Mouse (Mus musculus) ES-Bruce4 (cell line): ENCODE measurements around the gene Car10. TPM values are rescaled to one million over a fixed set of nuclear protein-coding genes. Genes with fewer than 3 reads are reported as not detected.

Experiments
- H3K27ac ChIP-seq: 2 replicates; pipeline ENCODE4 v1.5.1; 2012; ENCODE audit warnings: low read length, inconsistent platforms; ENCODE audit not compliant: insufficient read depth
- H3K27me3 ChIP-seq: 2 replicates; pipeline ENCODE4 v1.6.1; 2012; ENCODE audit warnings: mild to moderate bottlenecking, low read length, inconsistent platforms; ENCODE audit not compliant: control insufficient read depth, poor library complexity, insufficient read depth, severe bottlenecking
- H3K36me3 ChIP-seq: 2 replicates; pipeline ENCODE4 v1.6.1; 2012; ENCODE audit warnings: inconsistent platforms, mild to moderate bottlenecking, low read length, moderate library complexity; ENCODE audit not compliant: control insufficient read depth, poor library complexity, insufficient read depth, severe bottlenecking
- H3K4me1 ChIP-seq: one replicate; pipeline ENCODE4 v1.8.1; 2011; ENCODE audit warnings: low read length; ENCODE audit not compliant: control insufficient read depth, insufficient read depth
- H3K4me3 ChIP-seq: 2 replicates; pipeline ENCODE4 v1.5.1; 2011; ENCODE audit warnings: low read depth, mild to moderate bottlenecking, low read length
- H3K9ac ChIP-seq: 2 replicates; pipeline ENCODE4 v1.6.1; 2012; ENCODE audit warnings: low read depth, mild to moderate bottlenecking, inconsistent platforms; ENCODE audit not compliant: poor library complexity, severe bottlenecking
- H3K9me3 ChIP-seq: replicated peaks from 2 replicates; pipeline ENCODE4 v1.6.1; 2012; ENCODE audit warnings: mild to moderate bottlenecking, low read length, inconsistent platforms; ENCODE audit not compliant: control insufficient read depth, poor library complexity, insufficient read depth, severe bottlenecking
- CTCF ChIP-seq: IDR thresholded peaks from one replicate; pipeline ENCODE4 v1.8.1; 2011; ENCODE audit warnings: low read depth, low read length
- EP300 ChIP-seq: IDR thresholded peaks from 2 replicates; pipeline ENCODE4 v1.6.1; 2011; ENCODE audit warnings: low read depth, low read length; ENCODE audit not compliant: insufficient read depth
- POLR2A ChIP-seq: IDR thresholded peaks from one replicate; pipeline ENCODE4 v1.8.1; 2011; ENCODE audit warnings: low read length; ENCODE audit not compliant: insufficient read depth
- polyA plus RNA-seq: library from polyadenylated mRNA; stranded (reverse); fragments of >200 nt; gene quantifications from 2 replicates; pipeline ENCODE4 v1.2.4, GENCODE M21; 2011; ENCODE audit warnings: low read depth; ENCODE audit not compliant: missing spikeins, insufficient read depth, insufficient read length

The Car10 gene
- polyA plus RNA-seq, 1 experiment, result not detected

DNA sequence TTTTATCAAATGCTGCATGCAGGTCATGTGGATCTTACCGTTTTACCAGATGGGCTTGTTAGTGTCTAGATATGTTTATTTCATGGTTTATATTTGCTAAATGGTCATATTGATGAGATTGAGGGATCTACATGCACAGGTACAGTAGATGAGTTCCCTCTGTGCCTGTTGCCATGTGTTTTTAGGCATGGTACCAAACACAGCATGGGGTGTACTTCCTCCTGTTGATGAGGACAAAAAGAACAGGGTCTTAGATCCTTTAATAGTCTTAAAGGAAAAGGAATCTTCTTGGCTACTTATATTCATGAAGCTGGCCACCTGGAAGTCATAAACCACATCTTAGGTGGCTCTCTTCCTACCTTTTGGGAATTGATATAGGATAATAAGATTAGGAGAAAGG, 43.9 kb downstream of the Car10 start:
- Histone ChIP-seq H3K36me3 (no peaks in the 10 kb centered on the region), H3K4me1 (no peaks in the 10 kb centered on the region), H3K9me3 (no peaks in the 10 kb centered on the region), H3K4me3 (no peak overlapping the region), H3K27ac (no peak overlapping the region), H3K27me3 (no peaks in the 10 kb centered on the region; the same call in 1 of the 2 replicates), H3K9ac (no peak overlapping the region)
- TF ChIP-seq CTCF (no peak), POLR2A (no peak), EP300 (no peak)

DNA sequence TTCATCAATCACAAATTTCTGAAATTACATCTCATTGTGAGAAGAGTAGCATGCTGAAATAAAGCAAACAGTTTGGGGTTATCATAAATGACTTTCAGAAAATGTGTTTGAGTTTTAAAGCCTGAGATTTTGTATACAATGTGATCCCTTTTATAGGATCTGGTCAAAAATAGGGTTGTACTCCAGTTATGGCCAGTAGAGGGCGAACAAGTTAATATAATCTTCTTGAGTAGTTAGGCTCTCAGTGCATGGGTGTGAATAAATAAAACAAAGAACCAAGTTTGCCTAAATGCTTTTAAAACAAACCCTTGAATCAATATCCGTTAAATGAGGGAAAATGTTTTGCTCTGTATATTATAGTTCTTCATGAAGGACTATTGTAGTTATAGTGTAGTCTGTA, 46.7 kb downstream of the Car10 start:
- H3K27me3 ChIP-seq, result no peaks in the 10 kb centered on the region; the same call in 1 of the 2 replicates
- H3K4me1 ChIP-seq, result no peaks in the 10 kb centered on the region
- H3K9me3 ChIP-seq, result no peaks in the 10 kb centered on the region
- TF ChIP-seq CTCF (no peak), POLR2A (no peak), EP300 (no peak)
- no peak overlapping the region for H3K4me3 ChIP-seq
- H3K27ac ChIP-seq, result no peak overlapping the region
- H3K36me3 ChIP-seq, result no peaks in the 10 kb centered on the region
- no peak overlapping the region for H3K9ac ChIP-seq

DNA sequence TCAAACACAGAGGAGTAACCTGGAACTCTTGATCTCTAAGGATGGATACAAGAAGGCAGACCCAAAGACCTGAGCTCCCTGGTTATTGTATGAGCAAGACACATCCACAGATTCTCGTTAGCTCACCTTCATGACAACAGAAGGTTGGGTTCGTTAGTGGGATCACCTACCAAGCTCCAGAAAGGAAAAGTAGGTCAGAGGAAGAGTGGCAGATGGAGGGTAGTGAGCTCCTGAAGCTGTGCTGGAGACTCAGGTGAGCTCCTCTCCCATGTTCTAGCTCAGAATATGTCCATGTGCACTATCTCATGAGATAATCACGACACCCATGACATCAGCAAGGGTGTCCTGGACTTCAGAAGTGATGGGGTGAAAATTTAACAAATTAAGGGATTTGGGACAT, 57.1 kb downstream of the Car10 start:
- Histone ChIP-seq H3K4me1 (no peaks in the 10 kb centered on the region), H3K9me3 (no peaks in the 10 kb centered on the region), H3K27me3 (no peaks in the 10 kb centered on the region), H3K27ac (no peak overlapping the region), H3K36me3 (no peaks in the 10 kb centered on the region), H3K4me3 (no peak overlapping the region), H3K9ac (no peak overlapping the region)
- TF ChIP-seq EP300, result no peak
- no peak for TF ChIP-seq CTCF
- TF ChIP-seq POLR2A, result no peak

DNA sequence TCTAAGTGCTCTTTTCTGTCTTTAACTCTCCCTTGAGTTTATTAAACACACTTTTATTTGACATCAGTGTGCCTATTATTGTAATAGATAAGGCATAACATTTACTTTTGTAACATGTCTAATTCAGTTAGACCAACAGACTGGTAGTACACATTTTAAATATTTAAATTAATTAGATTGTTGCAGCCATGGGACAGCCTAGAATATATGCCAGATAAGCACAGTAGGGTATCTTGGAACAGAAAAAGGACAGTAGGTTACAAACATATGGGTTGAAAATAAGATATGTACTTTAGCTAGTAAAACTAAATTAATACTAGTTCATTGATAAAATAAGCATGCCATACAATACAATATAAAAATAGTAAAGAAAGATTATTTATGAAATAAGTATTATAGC, 74.6 kb downstream of the Car10 start:
- TF ChIP-seq POLR2A, result no peak
- TF ChIP-seq EP300, result no peak
- no peak for TF ChIP-seq CTCF
- no peaks in the 10 kb centered on the region for H3K9me3 ChIP-seq
- H3K27me3 ChIP-seq, result peaks cover 1% of the 10 kb centered on the region; the same call in 1 of the 2 replicates
- H3K27ac ChIP-seq, result no peak overlapping the region
- H3K9ac ChIP-seq, result no peak overlapping the region
- no peaks in the 10 kb centered on the region for H3K4me1 ChIP-seq
- H3K4me3 ChIP-seq, result no peak overlapping the region
- no peaks in the 10 kb centered on the region for H3K36me3 ChIP-seq

DNA sequence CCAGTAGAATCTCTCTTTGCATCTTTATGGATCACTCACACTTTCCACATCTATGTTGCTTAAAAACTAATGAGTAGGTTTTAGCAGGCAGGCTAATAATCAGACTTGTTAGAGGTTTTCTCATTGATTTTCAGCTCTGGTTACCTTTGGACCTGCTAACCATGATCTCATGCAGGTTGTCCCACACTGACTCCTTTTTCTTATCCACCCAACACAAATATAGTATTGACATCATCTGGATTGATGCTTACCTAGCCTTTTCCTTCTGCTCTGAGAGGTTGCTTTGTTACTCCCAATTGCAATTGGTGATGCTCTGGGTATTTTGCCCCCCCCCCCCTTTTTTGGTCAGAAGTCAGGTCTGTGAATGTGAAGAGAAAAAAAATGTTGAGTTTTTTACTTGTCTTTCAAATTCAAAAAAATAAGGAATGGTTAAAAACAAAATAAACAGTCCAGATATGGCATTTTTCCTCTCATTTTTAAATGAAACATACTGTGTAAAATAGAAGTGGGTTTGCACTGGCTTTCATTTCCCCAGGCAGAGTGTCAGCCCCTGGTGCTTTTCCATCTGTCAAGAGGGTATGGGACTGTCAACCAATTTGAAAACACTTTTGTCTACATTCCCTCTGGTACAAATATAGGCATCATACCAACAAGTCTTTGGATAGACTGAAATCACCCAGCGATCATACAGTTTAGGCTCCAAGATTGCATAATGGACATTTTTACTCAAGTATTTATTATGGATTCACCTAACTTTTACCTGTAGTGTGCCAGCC, 75.9 kb downstream of the Car10 start:
- no peaks in the 10 kb centered on the region for H3K36me3 ChIP-seq
- H3K27ac ChIP-seq, result no peak overlapping the region
- no peak overlapping the region for H3K4me3 ChIP-seq
- no peaks in the 10 kb centered on the region for H3K4me1 ChIP-seq
- no peak overlapping the region for H3K9ac ChIP-seq
- H3K9me3 ChIP-seq, result no peaks in the 10 kb centered on the region
- no peak for TF ChIP-seq EP300
- no peak for TF ChIP-seq CTCF
- no peak for TF ChIP-seq POLR2A
- peaks cover 1% of the 10 kb centered on the region; the same call in 1 of the 2 replicates for H3K27me3 ChIP-seq

DNA sequence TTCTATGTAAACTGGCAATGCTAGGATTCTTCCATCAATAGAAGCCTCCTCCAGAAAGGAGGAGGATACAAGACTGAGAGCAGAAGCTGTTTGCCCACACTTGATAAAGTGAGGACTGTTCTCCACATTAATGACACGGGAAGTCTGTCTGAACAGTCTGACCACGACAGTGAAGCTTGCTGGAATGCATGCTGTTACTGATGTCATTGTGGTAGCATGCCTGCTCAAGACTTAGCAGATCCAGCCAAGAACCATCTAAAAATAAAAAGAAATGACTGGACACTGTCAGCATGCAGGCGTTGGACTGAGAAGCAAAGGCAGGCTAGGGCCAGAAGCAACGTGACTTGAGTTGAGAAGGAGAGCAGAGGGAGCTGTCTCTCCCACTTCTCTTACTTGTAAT, 87.6 kb downstream of the Car10 start:
- Histone ChIP-seq H3K4me1 (no peaks in the 10 kb centered on the region), H3K9ac (no peak overlapping the region), H3K27ac (no peak overlapping the region), H3K36me3 (no peaks in the 10 kb centered on the region), H3K9me3 (no peaks in the 10 kb centered on the region), H3K4me3 (no peak overlapping the region), H3K27me3 (no peaks in the 10 kb centered on the region)
- no peak for TF ChIP-seq CTCF
- no peak for TF ChIP-seq POLR2A
- no peak for TF ChIP-seq EP300
